Mouse (Mus musculus) cerebellum, adult 2 months (tissue): Measurements from ENCODE around the gene Fnbp1l.

Experiments
- CTCF ChIP-seq: fragments of 200-500 bp; IDR thresholded peaks from 2 replicates; pipeline ENCODE4 v1.5.1; 2011; ENCODE audit warnings: low read depth, mild to moderate bottlenecking, control low read depth, low read length, moderate library complexity, borderline replicate concordance; ENCODE audit not compliant: insufficient read depth
- POLR2A ChIP-seq: fragments of 200-500 bp; IDR thresholded peaks from 2 replicates; pipeline ENCODE4 v1.6.1; 2011; ENCODE audit warnings: low read length, control low read depth, borderline replicate concordance; ENCODE audit not compliant: insufficient read depth

DNA sequence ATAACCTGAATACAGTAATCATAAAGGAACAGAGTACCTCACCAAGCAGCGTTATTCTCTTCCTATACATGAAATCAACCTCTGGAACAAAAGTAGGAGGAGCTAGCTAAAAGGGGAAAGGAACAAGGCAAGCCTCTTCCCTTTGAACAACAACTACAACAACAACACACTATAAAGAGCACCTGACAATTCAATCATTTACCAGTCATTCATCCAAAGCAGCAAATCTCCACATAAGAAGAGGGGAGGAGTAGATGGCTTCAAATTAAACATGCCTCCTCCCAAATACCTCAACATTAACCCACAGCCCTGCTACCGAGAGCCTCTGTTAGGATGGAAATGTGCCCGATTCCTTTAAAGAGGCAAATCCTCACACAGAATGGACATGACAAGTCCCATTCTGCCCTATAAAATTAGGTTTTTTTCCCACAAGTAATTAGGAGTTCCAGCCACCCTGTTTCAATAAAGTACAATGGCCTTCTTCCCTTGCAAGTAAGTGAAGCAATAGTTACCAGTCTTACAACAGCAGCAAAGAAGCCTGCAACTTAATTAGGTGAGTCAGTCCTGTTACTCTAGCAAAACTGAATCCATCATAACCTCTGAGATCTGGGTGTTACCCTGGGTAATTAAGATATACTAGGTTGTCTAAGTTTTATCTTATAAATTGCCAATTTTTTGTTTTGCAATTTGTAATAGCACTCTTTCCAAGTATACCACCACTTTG lies 32.4 kb downstream of the Fnbp1l start:
- TF ChIP-seq POLR2A (no peak), CTCF (no peak)
